Mouse (Mus musculus): Measurements from ENCODE around the gene A930004D18Rik. TPM values are rescaled to one million over a fixed set of nuclear protein-coding genes. Genes with fewer than 3 reads are reported as not detected.

The A930004D18Rik gene
- polyA plus RNA-seq, 1 experiment from 2014 or later: 11.5 TPM

DNA sequence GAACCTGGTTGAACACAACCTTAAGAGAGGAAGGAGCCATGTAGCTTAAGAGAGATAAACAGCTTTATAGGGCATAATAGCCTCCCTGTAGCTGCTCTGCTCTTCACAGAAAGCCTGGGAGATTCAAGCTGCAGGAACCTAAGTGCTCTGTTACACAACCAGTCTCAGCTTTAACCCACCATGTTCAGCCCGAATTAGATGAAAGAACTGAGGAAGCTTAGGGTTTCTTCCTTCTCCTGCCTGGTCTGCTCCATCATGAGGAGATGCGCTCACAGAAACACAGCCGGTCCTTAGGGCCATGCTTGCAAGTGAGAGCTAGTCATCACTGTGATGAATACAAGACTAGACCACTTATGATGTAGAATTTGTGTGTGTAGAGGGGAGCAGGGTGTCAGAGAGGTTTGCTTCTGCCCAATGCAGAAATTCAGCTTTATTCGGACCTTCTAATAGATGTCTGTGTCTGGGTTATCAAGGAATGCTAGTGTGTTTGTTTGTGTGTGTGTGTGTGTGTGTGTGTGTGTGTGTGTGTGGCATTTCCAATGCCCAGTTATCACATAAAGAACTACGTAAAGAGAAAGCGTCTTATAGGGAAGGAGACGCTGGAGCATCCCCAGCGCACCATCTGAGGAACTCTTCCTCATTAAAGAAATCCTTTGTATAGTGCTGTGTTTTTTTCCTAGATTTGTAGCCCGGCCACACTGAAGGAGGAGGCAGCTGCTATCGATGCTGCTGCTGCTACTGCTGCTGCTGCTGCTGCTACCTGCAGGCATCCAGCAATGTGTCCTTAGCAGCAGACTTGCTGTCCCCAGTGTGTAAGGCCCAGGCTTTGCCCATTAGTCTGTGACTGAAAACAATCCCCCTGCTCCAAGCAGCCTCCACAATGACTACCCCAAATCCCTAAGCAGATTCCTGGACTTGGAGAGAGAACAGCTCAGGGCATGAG lies 4.1 kb downstream of the A930004D18Rik start:
- H3K4me2 ChIP-seq (ENCODE audit: low read length): no peak overlapping the region
- H3K4me1 ChIP-seq (replicated peaks; ENCODE audit: control insufficient read depth, insufficient read depth, low read length): peaks cover 20% of the 10 kb centered on the region
- H3K9ac ChIP-seq (ENCODE audit: low read length): no peak overlapping the region
- no peak overlapping the region for H3K4me3 ChIP-seq (ENCODE audit: low read depth, low read length)
- peak; percentile 60 for DNase-seq (ENCODE audit: low spot score)
- H3K9me3 ChIP-seq (ENCODE audit: control insufficient read depth, low read length): no peaks in the 10 kb centered on the region
- WGBS: 62% methylated on average over 10 of the region's 10 CpGs
- no peaks in the 10 kb centered on the region for H3K36me3 ChIP-seq (ENCODE audit: control insufficient read depth, insufficient read depth, low read length)
- no peak for ATAC-seq (replicated peaks; ENCODE audit: low FRiP score, low TSS enrichment, low read depth)
- no peaks in the 10 kb centered on the region for H3K27me3 ChIP-seq (replicated peaks; ENCODE audit: control insufficient read depth, insufficient read depth, low read length)
- no peak overlapping the region for H3K27ac ChIP-seq (ENCODE audit: low read depth)

GRCm38 (mm10) chr2:18032538-18032895 lies 5.0 kb downstream of the A930004D18Rik start:
- DNase-seq (ENCODE audit: low spot score): peak; percentile 73
- H3K27me3 ChIP-seq (replicated peaks; ENCODE audit: control insufficient read depth, insufficient read depth, low read length): no peaks in the 10 kb centered on the region
- ATAC-seq (replicated peaks; ENCODE audit: low FRiP score, low TSS enrichment, low read depth): no peak
- H3K36me3 ChIP-seq (ENCODE audit: control insufficient read depth, insufficient read depth, low read length): no peaks in the 10 kb centered on the region
- H3K4me2 ChIP-seq (ENCODE audit: low read length): no peak overlapping the region
- H3K4me1 ChIP-seq (replicated peaks; ENCODE audit: control insufficient read depth, insufficient read depth, low read length): peaks cover 20% of the 10 kb centered on the region
- 63% methylated on average over 5 of the region's 5 CpGs for WGBS
- H3K27ac ChIP-seq (ENCODE audit: low read depth): no peak overlapping the region
- no peaks in the 10 kb centered on the region for H3K9me3 ChIP-seq (ENCODE audit: control insufficient read depth, low read length)
- H3K9ac ChIP-seq (ENCODE audit: low read length): no peak overlapping the region
- no peak overlapping the region for H3K4me3 ChIP-seq (ENCODE audit: low read depth, low read length)

DNA sequence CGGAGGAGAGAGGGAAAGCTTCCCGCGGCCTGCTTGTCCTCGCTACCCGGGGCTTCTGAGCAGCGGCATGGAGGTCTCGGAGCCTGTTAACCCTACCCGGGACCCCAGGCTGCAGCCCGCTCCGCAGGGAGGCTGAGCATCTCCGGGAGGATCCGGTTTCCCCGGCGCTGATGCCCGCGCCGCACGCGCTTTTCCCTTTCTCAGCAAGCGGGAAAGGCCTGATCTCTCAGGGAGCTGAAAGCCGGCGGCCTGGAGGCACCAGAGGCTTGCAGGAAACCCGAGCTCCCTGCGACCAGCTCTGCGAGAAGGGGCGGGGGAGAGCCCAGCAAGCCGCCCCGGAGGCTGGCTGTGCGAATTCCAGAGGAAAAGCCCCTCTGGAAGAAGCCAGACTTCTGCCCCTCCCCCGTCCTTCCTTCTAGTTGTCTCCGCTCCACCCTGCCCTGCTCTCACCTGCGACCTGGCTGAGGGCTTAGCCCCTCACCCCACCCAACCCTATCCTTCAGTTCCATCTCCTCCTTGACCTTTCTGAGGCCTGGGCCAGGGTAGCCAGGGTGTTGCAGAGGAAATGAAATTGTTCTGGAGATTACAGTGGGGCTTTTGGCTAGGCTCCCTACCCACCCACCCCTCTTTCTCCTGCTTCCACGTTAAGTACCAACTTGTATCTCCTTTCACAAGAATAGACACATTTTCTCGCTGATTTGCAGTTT lies 5.6 kb downstream of the A930004D18Rik start:
- no peaks in the 10 kb centered on the region for H3K27me3 ChIP-seq (replicated peaks; ENCODE audit: control insufficient read depth, insufficient read depth, low read length)
- peak overlapping the region; percentile 31 for H3K4me3 ChIP-seq (ENCODE audit: low read depth, low read length)
- no peak for ATAC-seq (replicated peaks; ENCODE audit: low FRiP score, low TSS enrichment, low read depth)
- peak overlapping the region; percentile 79 for H3K9ac ChIP-seq (ENCODE audit: low read length)
- DNase-seq (ENCODE audit: low spot score): peak; percentile 88
- no peaks in the 10 kb centered on the region for H3K36me3 ChIP-seq (ENCODE audit: control insufficient read depth, insufficient read depth, low read length)
- no peaks in the 10 kb centered on the region for H3K9me3 ChIP-seq (ENCODE audit: control insufficient read depth, low read length)
- peak overlapping the region; percentile 94 for H3K4me2 ChIP-seq (ENCODE audit: low read length)
- H3K27ac ChIP-seq (ENCODE audit: low read depth): peak overlapping the region; percentile 22; the same call in 1 of the 2 replicates
- 3% methylated on average over 32 of the region's 34 CpGs for WGBS
- peaks cover 22% of the 10 kb centered on the region for H3K4me1 ChIP-seq (replicated peaks; ENCODE audit: control insufficient read depth, insufficient read depth, low read length)

DNA sequence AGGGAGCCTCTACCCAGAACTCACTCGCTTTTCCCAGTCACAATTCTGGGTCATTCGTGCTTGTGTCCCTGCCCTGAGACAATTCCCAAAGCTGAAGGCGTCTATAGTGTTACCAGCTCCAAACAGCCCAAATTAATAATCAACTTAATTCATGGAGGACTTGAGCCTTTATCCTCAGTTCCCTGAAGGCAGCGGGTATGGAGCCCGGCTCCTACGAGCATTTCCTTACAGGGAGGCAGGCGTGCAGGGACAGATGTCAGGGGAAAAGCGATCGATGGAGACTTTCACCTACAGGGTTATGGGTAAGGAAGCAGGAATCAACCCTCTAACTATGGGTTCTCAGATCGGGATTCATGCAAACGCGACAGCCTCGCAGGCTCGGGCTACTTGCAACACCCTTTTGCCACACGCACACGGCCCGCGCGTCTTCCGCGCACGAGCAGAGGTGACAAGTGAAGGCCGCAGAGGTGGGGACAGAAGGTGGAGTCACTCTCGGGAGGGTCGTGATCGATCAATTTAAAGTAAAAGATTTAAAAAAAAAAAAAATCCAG lies 6.2 kb downstream of the A930004D18Rik start:
- peak overlapping the region; percentile 94 for H3K4me2 ChIP-seq (ENCODE audit: low read length)
- DNase-seq (ENCODE audit: low spot score): peak; percentile 87
- no peak for ATAC-seq (replicated peaks; ENCODE audit: low FRiP score, low TSS enrichment, low read depth)
- no peaks in the 10 kb centered on the region for H3K9me3 ChIP-seq (ENCODE audit: control insufficient read depth, low read length)
- peaks cover 26% of the 10 kb centered on the region for H3K4me1 ChIP-seq (replicated peaks; ENCODE audit: control insufficient read depth, insufficient read depth, low read length)
- WGBS: 10% methylated on average over 26 of the region's 26 CpGs
- no peaks in the 10 kb centered on the region for H3K36me3 ChIP-seq (ENCODE audit: control insufficient read depth, insufficient read depth, low read length)
- H3K9ac ChIP-seq (ENCODE audit: low read length): peak overlapping the region; percentile 79
- no peak overlapping the region for H3K27ac ChIP-seq (ENCODE audit: low read depth)
- peak overlapping the region; percentile 31 for H3K4me3 ChIP-seq (ENCODE audit: low read depth, low read length)
- no peaks in the 10 kb centered on the region for H3K27me3 ChIP-seq (replicated peaks; ENCODE audit: control insufficient read depth, insufficient read depth, low read length)

DNA sequence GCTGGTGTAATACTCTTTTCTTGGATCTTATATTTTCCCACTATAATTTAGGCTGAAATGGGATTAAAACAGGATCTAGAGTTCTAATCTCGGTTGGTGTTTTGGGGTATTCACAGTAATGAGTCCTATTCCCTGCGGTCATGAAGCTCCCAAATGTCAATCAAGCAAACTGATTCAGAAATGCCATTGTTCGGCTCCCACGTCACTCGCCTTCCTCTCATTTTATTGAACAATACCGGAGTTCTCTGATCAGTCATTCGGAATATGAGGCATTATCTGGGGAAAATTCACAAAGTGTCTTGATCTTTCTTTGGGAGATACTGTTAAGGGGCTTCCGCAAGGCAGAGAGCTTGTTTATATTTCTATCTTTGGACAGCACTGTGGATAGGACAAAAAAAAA lies 7.0 kb downstream of the A930004D18Rik start:
- WGBS: 70% methylated on average over 8 of the region's 8 CpGs
- ATAC-seq (replicated peaks; ENCODE audit: low FRiP score, low TSS enrichment, low read depth) (no peak), DNase-seq (ENCODE audit: low spot score) (no peak)
- Histone ChIP-seq H3K9ac (ENCODE audit: low read length) (no peak overlapping the region), H3K4me2 (ENCODE audit: low read length) (peak overlapping the region; percentile 94; the same call in 1 of the 2 replicates), H3K4me3 (ENCODE audit: low read depth, low read length) (no peak overlapping the region), H3K36me3 (ENCODE audit: control insufficient read depth, insufficient read depth, low read length) (no peaks in the 10 kb centered on the region), H3K9me3 (ENCODE audit: control insufficient read depth, low read length) (no peaks in the 10 kb centered on the region), H3K27me3 (replicated peaks; ENCODE audit: control insufficient read depth, insufficient read depth, low read length) (no peaks in the 10 kb centered on the region), H3K27ac (ENCODE audit: low read depth) (no peak overlapping the region), H3K4me1 (replicated peaks; ENCODE audit: control insufficient read depth, insufficient read depth, low read length) (peaks cover 26% of the 10 kb centered on the region)

GRCm38 (mm10) chr2:18029656-18030055 lies 7.9 kb downstream of the A930004D18Rik start:
- Histone ChIP-seq H3K4me1 (replicated peaks; ENCODE audit: control insufficient read depth, insufficient read depth, low read length) (peaks cover 26% of the 10 kb centered on the region), H3K27me3 (replicated peaks; ENCODE audit: control insufficient read depth, insufficient read depth, low read length) (no peaks in the 10 kb centered on the region), H3K27ac (ENCODE audit: low read depth) (no peak overlapping the region), H3K4me3 (ENCODE audit: low read depth, low read length) (no peak overlapping the region), H3K9ac (ENCODE audit: low read length) (no peak overlapping the region), H3K36me3 (ENCODE audit: control insufficient read depth, insufficient read depth, low read length) (no peaks in the 10 kb centered on the region), H3K4me2 (ENCODE audit: low read length) (no peak overlapping the region), H3K9me3 (ENCODE audit: control insufficient read depth, low read length) (no peaks in the 10 kb centered on the region)
- 87% methylated on average over 7 of the region's 7 CpGs for WGBS
- ATAC-seq (replicated peaks; ENCODE audit: low FRiP score, low TSS enrichment, low read depth) (no peak), DNase-seq (ENCODE audit: low spot score) (no peak)

GRCm38 (mm10) chr2:18028140-18029021 lies 9.2 kb downstream of the A930004D18Rik start:
- H3K36me3 ChIP-seq (ENCODE audit: control insufficient read depth, insufficient read depth, low read length): no peaks in the 10 kb centered on the region
- no peaks in the 10 kb centered on the region for H3K9me3 ChIP-seq (ENCODE audit: control insufficient read depth, low read length)
- peak overlapping the region; percentile 99 for H3K27ac ChIP-seq (ENCODE audit: low read depth)
- peak; percentile 95 for DNase-seq (ENCODE audit: low spot score)
- peak; percentile 65 for ATAC-seq (replicated peaks; ENCODE audit: low FRiP score, low TSS enrichment, low read depth)
- H3K4me1 ChIP-seq (replicated peaks; ENCODE audit: control insufficient read depth, insufficient read depth, low read length): peaks cover 26% of the 10 kb centered on the region
- peak overlapping the region; percentile 91 for H3K9ac ChIP-seq (ENCODE audit: low read length)
- peak overlapping the region; percentile 92 for H3K4me2 ChIP-seq (ENCODE audit: low read length)
- WGBS: under 1% methylated on average over 61 of the region's 61 CpGs
- peak overlapping the region; percentile 52 for H3K4me3 ChIP-seq (ENCODE audit: low read depth, low read length)
- H3K27me3 ChIP-seq (replicated peaks; ENCODE audit: control insufficient read depth, insufficient read depth, low read length): no peaks in the 10 kb centered on the region
